Mouse (Mus musculus): ENCODE results near the gene Pknox2. TPM values are rescaled to one million over a fixed set of nuclear protein-coding genes. Genes with fewer than 3 reads are reported as not detected.

Pknox2 gene
- polyA plus RNA-seq, 1 experiment: 8.5 TPM

DNA sequence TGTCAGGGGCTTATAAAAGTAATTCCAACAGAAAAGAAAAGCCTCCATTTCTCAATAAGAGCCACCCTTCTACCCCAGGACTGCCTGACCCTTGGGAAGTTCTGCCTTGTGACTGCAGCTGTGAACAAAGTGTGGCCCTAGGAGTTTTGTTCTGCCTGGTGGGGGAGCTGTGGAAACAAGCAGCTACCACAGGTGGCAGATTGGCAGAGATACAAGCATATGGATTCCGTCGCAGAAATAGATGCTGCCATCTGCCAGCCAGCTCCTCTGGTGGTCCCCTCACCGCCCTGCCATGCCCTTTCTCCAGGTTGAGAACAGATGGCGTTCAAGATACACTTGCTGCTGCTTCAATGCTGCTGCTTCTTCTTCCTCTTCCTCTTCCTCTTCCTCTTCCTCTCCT, 288.5 kb downstream of the Pknox2 start:
- Histone ChIP-seq H3K27me3 (ENCODE audit: control insufficient read depth, insufficient read depth, insufficient read length) (peaks cover 10% of the 10 kb centered on the region), H3K4me3 (ENCODE audit: insufficient read depth, poor library complexity, severe bottlenecking) (no peak overlapping the region), H3K79me3 (ENCODE audit: low read depth) (no peaks in the 10 kb centered on the region), H3ac (ENCODE audit: control insufficient read depth, insufficient read length, low read depth) (no peak overlapping the region), H3K79me2 (ENCODE audit: control insufficient read depth, insufficient read depth) (no peaks in the 10 kb centered on the region), H3K36me3 (ENCODE audit: control insufficient read depth, insufficient read depth) (no peaks in the 10 kb centered on the region)
- TF ChIP-seq USF1 (IDR thresholded peaks at IDR 0.05; ENCODE audit: low read depth) (no peak), FOSL1 (IDR thresholded peaks at IDR 0.05; ENCODE audit: insufficient read depth, low read length, poor library complexity, severe bottlenecking) (no peak), CEBPB (IDR thresholded peaks at IDR 0.05; ENCODE audit: low read depth) (no peak), MYOG (IDR thresholded peaks at IDR 0.05; ENCODE audit: control insufficient read depth, extremely low read depth, insufficient read length) (no peak), MAX (IDR thresholded peaks at IDR 0.05) (no peak), CTCF (IDR thresholded peaks at IDR 0.05; ENCODE audit: control insufficient read depth, insufficient read depth, insufficient read length) (no peak), MYOD1 (IDR thresholded peaks at IDR 0.05; ENCODE audit: control insufficient read depth, insufficient read length, low read depth) (no peak)

DNA sequence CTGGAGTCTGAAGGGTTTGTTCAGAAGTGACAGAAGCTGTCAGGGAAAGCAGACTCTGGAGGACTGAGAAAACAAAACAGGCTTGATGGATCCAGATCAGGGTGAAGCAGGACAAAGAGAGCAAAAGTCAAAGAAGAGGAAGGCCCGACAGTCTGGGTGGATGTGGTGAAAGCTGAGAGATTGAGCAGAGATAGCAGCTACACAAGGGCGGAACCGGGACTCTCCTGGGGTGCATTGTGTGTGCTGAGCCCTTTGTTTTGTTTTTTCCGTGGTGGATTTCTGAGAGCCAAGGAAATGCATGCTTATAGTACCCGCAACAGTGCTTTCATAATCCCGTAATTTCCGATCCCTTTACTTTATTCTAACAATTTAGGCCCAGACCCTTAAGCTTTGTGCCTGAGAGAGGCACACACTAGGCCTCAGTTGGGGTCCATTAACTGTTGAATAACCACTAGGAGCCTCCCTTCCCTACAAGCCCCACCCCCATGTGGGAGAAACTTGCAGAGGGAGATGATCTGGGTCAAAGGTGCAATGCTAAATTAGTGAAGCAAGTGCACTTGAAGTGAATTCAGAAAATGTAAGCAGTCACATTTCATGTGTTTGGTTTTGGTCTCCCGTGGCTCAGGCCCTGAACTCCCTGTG, 289.6 kb downstream of the Pknox2 start:
- no peaks in the 10 kb centered on the region for H3K79me3 ChIP-seq (ENCODE audit: low read depth)
- H3K27me3 ChIP-seq (ENCODE audit: control insufficient read depth, insufficient read depth, insufficient read length): peaks cover 10% of the 10 kb centered on the region
- H3ac ChIP-seq (ENCODE audit: control insufficient read depth, insufficient read length, low read depth): no peak overlapping the region
- TF ChIP-seq CEBPB (IDR thresholded peaks at IDR 0.05; ENCODE audit: low read depth): no peak
- TF ChIP-seq USF1 (IDR thresholded peaks at IDR 0.05; ENCODE audit: low read depth): no peak
- H3K36me3 ChIP-seq (ENCODE audit: control insufficient read depth, insufficient read depth): no peaks in the 10 kb centered on the region
- no peak overlapping the region for H3K4me3 ChIP-seq (ENCODE audit: insufficient read depth, poor library complexity, severe bottlenecking)
- no peaks in the 10 kb centered on the region for H3K79me2 ChIP-seq (ENCODE audit: control insufficient read depth, insufficient read depth)

DNA sequence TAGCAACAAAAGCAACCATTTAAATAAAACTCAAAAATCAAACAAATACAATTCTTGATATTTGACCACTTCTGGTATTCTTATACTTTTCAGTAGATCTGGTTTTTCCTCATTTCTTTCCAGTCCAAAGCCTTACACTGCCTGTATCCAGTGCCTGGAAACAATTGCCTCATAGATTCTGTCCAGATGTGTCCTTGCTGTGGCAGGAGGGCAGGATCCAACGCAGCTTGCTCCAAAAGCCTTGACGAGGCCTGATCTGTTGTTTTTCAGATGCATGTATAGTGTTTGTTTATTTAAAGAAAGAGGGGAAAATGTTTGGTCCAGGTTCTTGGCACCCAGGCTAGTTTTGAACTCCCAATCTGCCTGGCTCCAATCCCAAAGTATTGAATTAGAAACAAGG, 290.9 kb downstream of the Pknox2 start:
- H3K79me2 ChIP-seq (ENCODE audit: control insufficient read depth, insufficient read depth): no peaks in the 10 kb centered on the region
- no peaks in the 10 kb centered on the region for H3K79me3 ChIP-seq (ENCODE audit: low read depth)
- no peak overlapping the region for H3K4me3 ChIP-seq (ENCODE audit: insufficient read depth, poor library complexity, severe bottlenecking)
- TF ChIP-seq MYOG (IDR thresholded peaks at IDR 0.05; ENCODE audit: control insufficient read depth, extremely low read depth, insufficient read length) (no peak), CEBPB (IDR thresholded peaks at IDR 0.05; ENCODE audit: low read depth) (no peak), MAX (IDR thresholded peaks at IDR 0.05) (no peak), MYOD1 (IDR thresholded peaks at IDR 0.05; ENCODE audit: control insufficient read depth, insufficient read length, low read depth) (no peak), FOSL1 (IDR thresholded peaks at IDR 0.05; ENCODE audit: insufficient read depth, low read length, poor library complexity, severe bottlenecking) (no peak), USF1 (IDR thresholded peaks at IDR 0.05; ENCODE audit: low read depth) (no peak), CTCF (IDR thresholded peaks at IDR 0.05; ENCODE audit: control insufficient read depth, insufficient read depth, insufficient read length) (no peak)
- peaks cover 13% of the 10 kb centered on the region for H3K27me3 ChIP-seq (ENCODE audit: control insufficient read depth, insufficient read depth, insufficient read length)
- H3ac ChIP-seq (ENCODE audit: control insufficient read depth, insufficient read length, low read depth): no peak overlapping the region
- H3K36me3 ChIP-seq (ENCODE audit: control insufficient read depth, insufficient read depth): no peaks in the 10 kb centered on the region

DNA sequence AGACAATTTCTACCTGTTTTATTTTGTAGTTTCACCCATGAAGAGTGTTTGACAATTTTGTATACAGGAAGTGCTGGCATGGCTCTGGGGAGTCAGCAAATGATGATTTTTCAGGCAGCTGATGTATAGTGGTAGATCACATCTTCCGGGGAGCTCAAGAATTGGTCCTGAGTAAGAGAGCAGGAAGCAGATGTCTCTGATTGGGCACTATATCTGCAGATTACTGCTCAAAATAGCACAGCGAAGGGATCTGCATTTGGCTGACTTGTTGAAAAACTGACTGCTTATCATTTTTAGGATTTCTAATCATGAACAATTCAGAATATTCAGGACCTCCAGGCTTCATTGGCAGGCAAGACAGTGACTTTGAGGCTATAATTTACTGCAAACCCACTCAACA, 295.0 kb downstream of the Pknox2 start:
- peaks cover 10% of the 10 kb centered on the region for H3K27me3 ChIP-seq (ENCODE audit: control insufficient read depth, insufficient read depth, insufficient read length)
- no peaks in the 10 kb centered on the region for H3K36me3 ChIP-seq (ENCODE audit: control insufficient read depth, insufficient read depth)
- TF ChIP-seq USF1 (IDR thresholded peaks at IDR 0.05; ENCODE audit: low read depth): no peak
- TF ChIP-seq FOSL1 (IDR thresholded peaks at IDR 0.05; ENCODE audit: insufficient read depth, low read length, poor library complexity, severe bottlenecking): no peak
- no peak for TF ChIP-seq MYOG (IDR thresholded peaks at IDR 0.05; ENCODE audit: control insufficient read depth, extremely low read depth, insufficient read length)
- no peak for TF ChIP-seq CTCF (IDR thresholded peaks at IDR 0.05; ENCODE audit: control insufficient read depth, insufficient read depth, insufficient read length)
- TF ChIP-seq CEBPB (IDR thresholded peaks at IDR 0.05; ENCODE audit: low read depth): no peak
- no peak for TF ChIP-seq MYOD1 (IDR thresholded peaks at IDR 0.05; ENCODE audit: control insufficient read depth, insufficient read length, low read depth)
- no peak for TF ChIP-seq MAX (IDR thresholded peaks at IDR 0.05)
- no peak overlapping the region for H3ac ChIP-seq (ENCODE audit: control insufficient read depth, insufficient read length, low read depth)
- no peaks in the 10 kb centered on the region for H3K79me2 ChIP-seq (ENCODE audit: control insufficient read depth, insufficient read depth)
- no peaks in the 10 kb centered on the region for H3K79me3 ChIP-seq (ENCODE audit: low read depth)
- no peak overlapping the region for H3K4me3 ChIP-seq (ENCODE audit: insufficient read depth, poor library complexity, severe bottlenecking)

DNA sequence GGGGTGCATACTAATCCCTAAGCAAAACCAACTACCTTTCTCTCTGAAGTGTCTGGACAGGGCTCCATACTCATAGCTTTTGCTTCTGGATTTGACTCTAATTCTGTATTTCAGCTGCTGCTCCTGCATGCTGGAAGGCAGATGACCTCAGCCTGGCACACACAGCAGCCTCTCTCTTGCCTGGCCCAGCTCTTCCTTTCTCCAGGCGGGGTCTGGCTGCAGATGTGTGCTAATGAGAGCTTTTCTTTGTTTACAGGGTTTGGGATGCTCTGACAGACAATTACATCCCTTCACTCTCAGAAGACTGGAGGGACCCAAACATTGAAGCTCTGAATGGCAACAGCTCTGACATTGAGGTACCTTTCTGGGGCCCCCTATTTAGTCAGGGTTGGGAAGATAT, 297.1 kb downstream of the Pknox2 start:
- no peaks in the 10 kb centered on the region for H3K79me2 ChIP-seq (ENCODE audit: control insufficient read depth, insufficient read depth)
- H3K79me3 ChIP-seq (ENCODE audit: low read depth): no peaks in the 10 kb centered on the region
- no peak overlapping the region for H3ac ChIP-seq (ENCODE audit: control insufficient read depth, insufficient read length, low read depth)
- peaks cover 10% of the 10 kb centered on the region for H3K27me3 ChIP-seq (ENCODE audit: control insufficient read depth, insufficient read depth, insufficient read length)
- no peak overlapping the region for H3K4me3 ChIP-seq (ENCODE audit: insufficient read depth, poor library complexity, severe bottlenecking)
- TF ChIP-seq CTCF (IDR thresholded peaks at IDR 0.05; ENCODE audit: control insufficient read depth, insufficient read depth, insufficient read length) (no peak), CEBPB (IDR thresholded peaks at IDR 0.05; ENCODE audit: low read depth) (no peak), MYOD1 (IDR thresholded peaks at IDR 0.05; ENCODE audit: control insufficient read depth, insufficient read length, low read depth) (no peak), MAX (IDR thresholded peaks at IDR 0.05) (no peak), USF1 (IDR thresholded peaks at IDR 0.05; ENCODE audit: low read depth) (no peak), MYOG (IDR thresholded peaks at IDR 0.05; ENCODE audit: control insufficient read depth, extremely low read depth, insufficient read length) (no peak), FOSL1 (IDR thresholded peaks at IDR 0.05; ENCODE audit: insufficient read depth, low read length, poor library complexity, severe bottlenecking) (no peak)
- no peaks in the 10 kb centered on the region for H3K36me3 ChIP-seq (ENCODE audit: control insufficient read depth, insufficient read depth)

DNA sequence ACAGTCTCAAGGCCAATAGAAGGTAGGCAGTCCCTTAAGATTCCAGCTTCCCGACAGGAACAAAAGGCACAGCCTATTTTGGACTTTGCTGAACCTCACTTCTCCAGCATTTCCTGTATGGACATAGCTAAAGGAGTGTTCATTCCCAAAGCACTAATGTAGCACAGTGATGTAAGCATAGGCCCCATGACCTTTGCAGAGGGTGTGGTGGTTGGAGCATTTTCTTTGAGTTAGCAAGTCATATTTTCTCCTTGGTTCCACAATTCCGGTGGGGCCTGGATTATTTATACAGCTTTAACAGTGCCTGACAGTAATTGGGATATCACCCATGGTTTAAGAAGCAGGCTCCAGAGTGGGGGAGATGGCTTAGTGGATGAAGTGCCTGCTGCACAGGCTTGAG, 298.5 kb downstream of the Pknox2 start:
- H3K79me2 ChIP-seq (ENCODE audit: control insufficient read depth, insufficient read depth): no peaks in the 10 kb centered on the region
- H3K79me3 ChIP-seq (ENCODE audit: low read depth): no peaks in the 10 kb centered on the region
- no peak overlapping the region for H3ac ChIP-seq (ENCODE audit: control insufficient read depth, insufficient read length, low read depth)
- H3K4me3 ChIP-seq (ENCODE audit: insufficient read depth, poor library complexity, severe bottlenecking): no peak overlapping the region
- H3K27me3 ChIP-seq (ENCODE audit: control insufficient read depth, insufficient read depth, insufficient read length): peaks cover 12% of the 10 kb centered on the region
- H3K36me3 ChIP-seq (ENCODE audit: control insufficient read depth, insufficient read depth): no peaks in the 10 kb centered on the region
- TF ChIP-seq FOSL1 (IDR thresholded peaks at IDR 0.05; ENCODE audit: insufficient read depth, low read length, poor library complexity, severe bottlenecking) (no peak), USF1 (IDR thresholded peaks at IDR 0.05; ENCODE audit: low read depth) (no peak), CTCF (IDR thresholded peaks at IDR 0.05; ENCODE audit: control insufficient read depth, insufficient read depth, insufficient read length) (no peak), CEBPB (IDR thresholded peaks at IDR 0.05; ENCODE audit: low read depth) (no peak), MYOD1 (IDR thresholded peaks at IDR 0.05; ENCODE audit: control insufficient read depth, insufficient read length, low read depth) (no peak), MYOG (IDR thresholded peaks at IDR 0.05; ENCODE audit: control insufficient read depth, extremely low read depth, insufficient read length) (no peak)

Measured in C2C12 (cell line).